Mouse (Mus musculus) stomach, embryonic 14.5 days (tissue): ENCODE measurements around the gene Calm5. TPM values are rescaled to one million over a fixed set of nuclear protein-coding genes. Genes with fewer than 3 reads are reported as not detected.

ENCODE experiments used
- polyA plus RNA-seq: library from polyadenylated mRNA; unstranded; fragments of >200 nt; fragmentation: Nextera tagmentation; extraction: Ambion mirVana; gene quantifications from 2 replicates; pipeline ENCODE4 v1.2.1, GENCODE M21; 2014

Gene Calm5
- polyA plus RNA-seq, 1 experiment from 2014 or later = not detected

Other genes starting within 250 kb of the Calm5 start
- gene Fam208b, start 243.1 kb upstream of the Calm5 start, polyA plus RNA-seq = 23.3 and 24.1 TPM in 2 replicates
- gene Asb13, start 220.1 kb upstream of the Calm5 start, polyA plus RNA-seq = 13.3 and 18.1 TPM in 2 replicates
- 2.0 and 5.0 TPM in 2 replicates for gene Calml3, start 49.9 kb upstream of the Calm5 start, polyA plus RNA-seq
- gene Calm4, start 16.4 kb upstream of the Calm5 start, polyA plus RNA-seq = not detected in 2 replicates
- gene Net1, start 64.0 kb downstream of the Calm5 start, polyA plus RNA-seq = 70.9 and 75.8 TPM in 2 replicates
- gene Tubal3, start 64.1 kb downstream of the Calm5 start, polyA plus RNA-seq = 0.10 and 0.14 TPM in 2 replicates
- 0.16 TPM in 1 of 2 replicates, not detected in the other for gene Ucn3, start 91.2 kb downstream of the Calm5 start, polyA plus RNA-seq
- gene Akr1c14, start 194.8 kb downstream of the Calm5 start, polyA plus RNA-seq = 2.0 and 2.9 TPM in 2 replicates